Mouse (Mus musculus): ENCODE data around the gene Akr1b3. TPM values are rescaled to one million over a fixed set of nuclear protein-coding genes. Genes with fewer than 3 reads are reported as not detected.

Gene Akr1b3
- total RNA-seq, 2 experiments from 2014 or later: 117 to 215 TPM

- ATAC-seq (ENCODE audit: poor library complexity, severe bottlenecking): no peak
These were observed 44.8 kb downstream of the Akr1b3 start for GRCm38 (mm10) chr6:34272462-34272861.

GRCm38 (mm10) chr6:34270717-34271116 is 46.6 kb downstream of the Akr1b3 start:
- ATAC-seq (ENCODE audit: poor library complexity, severe bottlenecking): no peak

- ATAC-seq (ENCODE audit: poor library complexity, severe bottlenecking): no peak
These were observed 58.7 kb downstream of the Akr1b3 start for GRCm38 (mm10) chr6:34258546-34258945.

Other genes with a start within 250 kb of the Akr1b3 start
- gene Slc35b4, start 140.4 kb downstream of the Akr1b3 start, total RNA-seq (2015): 20.1 and 22.1 TPM in 2 replicates
- gene Slc35b4, start 140.4 kb downstream of the Akr1b3 start, total RNA-seq (2017): 12.8 and 17.2 TPM in 2 replicates
- not detected in 2 replicates for gene Akr1b8, start 36.6 kb upstream of the Akr1b3 start, total RNA-seq (2015)
- gene Akr1b8, start 36.6 kb upstream of the Akr1b3 start, total RNA-seq (2017): not detected in 2 replicates
- 24.7 and 28.4 TPM in 2 replicates for gene Akr1b10, start 66.7 kb upstream of the Akr1b3 start, total RNA-seq (2015)
- 17.2 and 18.5 TPM in 2 replicates for gene Akr1b10, start 66.7 kb upstream of the Akr1b3 start, total RNA-seq (2017)
- gene Akr1b7, start 94.9 kb upstream of the Akr1b3 start, total RNA-seq (2015): not detected in 2 replicates
- gene Akr1b7, start 94.9 kb upstream of the Akr1b3 start, total RNA-seq (2017): not detected in 2 replicates
- gene Bpgm, start 158.7 kb upstream of the Akr1b3 start, total RNA-seq (2015): 2.4 and 4.1 TPM in 2 replicates
- gene Bpgm, start 158.7 kb upstream of the Akr1b3 start, total RNA-seq (2017): 10.8 and 12.4 TPM in 2 replicates

Measured in megakaryocyte, adult 5-6 weeks (primary cell).